Mouse (Mus musculus) gastrocnemius, adult 8-10 months (tissue): ENCODE data around the gene Ube2n. TPM values are rescaled to one million over a fixed set of nuclear protein-coding genes. Genes with fewer than 3 reads are reported as not detected.
A peak's percentile ranks its signal among the peaks of the same experiment; 100 is the strongest.

Experiments used
- DNase-seq, 2 experiments: peaks; one replicate each; pipeline ENCODE4 v3.0.0; 2022; ENCODE audit warnings: low spot score in 2 of 2
- total RNA-seq, 4 experiments: library from RNA; stranded (reverse); gene quantifications; 2 replicates each; pipeline ENCODE4 v1.2.4; 2022

Gene Ube2n
- total RNA-seq: 10 to 100 TPM; 57.2 to 77.8 (median 64.6) TPM

DNA sequence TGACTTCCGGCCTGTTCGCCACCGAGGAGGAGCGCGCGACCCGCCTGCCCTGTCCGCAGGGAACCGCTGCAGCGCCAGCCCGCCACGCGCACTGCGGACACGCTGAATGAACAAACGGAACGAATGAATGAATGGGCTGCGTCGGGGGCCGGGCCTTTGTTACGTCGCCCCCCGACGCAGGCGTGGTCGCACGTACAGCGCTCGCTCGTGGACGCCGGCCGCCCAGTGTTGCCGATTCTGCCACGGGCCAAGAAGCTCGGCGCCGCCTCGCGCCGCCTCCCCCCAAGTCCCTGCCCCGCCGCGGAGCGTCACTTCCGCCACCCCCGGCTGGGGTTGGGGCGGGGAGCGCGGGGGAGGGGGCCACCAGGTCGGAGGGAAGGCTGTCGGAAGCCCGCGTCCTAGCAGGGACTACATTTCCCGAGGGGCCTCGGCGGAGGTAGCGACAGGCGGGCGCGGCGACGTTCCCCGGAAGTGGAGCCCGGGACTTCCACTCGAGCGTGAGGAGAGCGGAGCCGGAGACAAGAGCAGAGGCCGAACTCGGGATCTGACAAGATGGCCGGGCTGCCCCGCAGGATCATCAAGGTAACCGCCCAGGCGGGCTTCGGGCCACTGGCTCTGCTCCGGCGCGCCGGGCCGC lies at the start of gene Ube2n:
Gene Ube2n, plus strand, starts transcription at position 490 of the 637 bp plus-strand sequence.
- DNase-seq: peak; percentile 96

DNA sequence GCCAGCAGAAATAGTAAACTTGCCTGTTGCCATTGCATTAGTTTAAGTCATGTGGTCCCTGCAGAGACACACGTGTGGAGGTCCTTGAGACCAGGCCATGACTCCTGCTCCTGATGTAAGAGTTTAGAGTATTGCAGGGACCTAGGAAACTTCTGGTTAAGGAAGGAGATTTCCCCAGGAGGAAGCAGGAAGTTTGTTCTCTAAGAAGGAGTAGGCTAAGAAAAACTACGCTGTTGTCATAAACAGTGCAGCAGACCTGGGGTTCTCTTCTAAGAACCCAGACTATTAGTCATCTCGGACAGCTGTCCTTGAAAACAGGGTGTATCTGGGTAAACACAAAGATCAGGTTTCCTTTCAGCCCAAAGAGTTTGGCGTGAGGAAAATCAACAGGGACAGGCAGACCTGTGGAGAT lies 49.5 kb upstream of the Ube2n start:
- no peak for DNase-seq

DNA sequence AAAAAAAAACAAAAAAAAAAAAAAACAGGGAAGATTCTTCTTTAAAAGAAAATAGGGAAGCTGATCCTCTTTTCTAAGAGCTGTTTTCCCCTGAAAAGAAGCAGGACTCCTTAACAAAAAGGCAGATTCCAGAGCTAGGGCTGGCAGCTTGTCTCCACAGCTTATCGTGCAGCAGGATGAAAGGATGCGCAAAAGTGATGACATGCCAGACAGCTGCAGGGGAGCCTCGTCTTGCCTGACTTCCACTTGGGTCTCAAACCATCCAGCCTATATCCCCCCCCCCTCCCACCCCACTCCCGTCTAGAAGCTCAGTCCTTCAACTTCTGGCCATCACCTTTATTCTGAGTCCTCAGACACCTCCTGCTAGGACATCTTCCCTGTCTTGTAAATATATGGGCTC lies 46.1 kb upstream of the Ube2n start:
- no peak for DNase-seq

DNA sequence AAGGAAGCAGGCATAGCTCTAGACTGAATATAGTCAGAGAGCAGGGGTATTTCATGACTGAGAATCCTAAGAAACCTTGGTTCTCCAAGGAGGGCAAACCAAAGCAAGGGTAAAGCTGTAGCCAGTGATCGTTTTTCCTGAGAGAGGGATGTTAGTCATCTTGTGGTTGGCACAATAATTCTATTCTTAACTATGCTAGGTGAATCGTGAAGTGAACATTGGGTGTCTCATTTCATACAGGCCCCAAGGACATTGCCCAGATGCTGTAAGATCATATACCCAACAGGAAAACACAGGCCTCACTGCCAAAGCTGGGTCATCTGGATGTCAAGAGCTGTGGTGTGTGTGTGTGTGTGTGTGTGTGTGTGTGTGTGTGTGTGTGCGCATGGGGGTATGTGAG lies 43.8 kb upstream of the Ube2n start:
- no peak for DNase-seq

DNA sequence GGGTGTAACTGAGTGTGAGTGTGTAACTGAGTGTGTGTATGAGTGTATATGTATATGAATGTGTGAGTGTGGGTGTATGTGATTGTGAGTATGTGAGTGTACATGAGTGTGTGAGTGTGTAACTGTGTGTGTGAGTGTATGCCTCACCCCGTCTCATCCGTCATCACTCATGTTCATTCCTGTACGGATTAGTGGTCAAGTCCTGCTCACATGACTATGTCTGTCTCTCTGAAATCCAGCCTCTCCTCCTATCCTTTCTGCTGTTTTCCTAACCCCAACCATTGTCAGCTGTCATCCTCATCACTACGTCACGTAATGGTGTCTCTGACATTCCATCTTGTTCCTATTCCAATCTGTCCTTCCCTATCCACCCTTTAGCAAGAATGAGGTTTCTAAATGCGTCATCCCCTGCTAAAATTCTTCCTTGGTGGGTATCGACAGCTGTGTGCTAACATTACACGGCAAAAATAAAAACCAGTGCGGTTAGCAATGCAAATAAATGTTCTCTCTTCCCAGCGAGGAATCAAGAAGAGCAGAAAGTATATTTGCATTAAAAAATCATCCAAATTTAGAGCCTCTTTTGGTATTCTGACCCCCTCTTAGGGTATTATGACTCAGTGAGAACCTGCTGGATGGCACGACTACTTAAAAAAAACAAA lies 42.9 kb upstream of the Ube2n start:
- no peak for DNase-seq

DNA sequence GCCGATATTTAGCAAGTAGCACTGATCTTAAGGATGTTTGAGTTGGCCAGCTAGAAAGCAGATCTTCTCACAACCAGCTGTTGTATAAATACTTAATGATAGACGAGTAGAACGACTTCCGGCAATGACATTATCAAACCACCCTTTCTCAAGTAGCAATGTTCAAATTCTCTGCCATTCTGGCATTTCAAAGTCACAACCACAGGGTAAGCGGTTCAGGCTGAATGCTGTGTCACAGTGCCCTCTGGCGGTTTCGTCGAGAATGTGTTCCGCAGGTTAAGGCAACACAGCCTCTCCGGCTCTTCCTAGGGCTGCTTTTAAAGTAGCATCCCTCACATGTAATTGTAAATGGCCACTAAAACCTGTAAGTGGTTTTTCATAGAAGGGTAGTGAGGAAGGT lies 39.0 kb upstream of the Ube2n start:
- peak; percentile 39 to 44 for DNase-seq

DNA sequence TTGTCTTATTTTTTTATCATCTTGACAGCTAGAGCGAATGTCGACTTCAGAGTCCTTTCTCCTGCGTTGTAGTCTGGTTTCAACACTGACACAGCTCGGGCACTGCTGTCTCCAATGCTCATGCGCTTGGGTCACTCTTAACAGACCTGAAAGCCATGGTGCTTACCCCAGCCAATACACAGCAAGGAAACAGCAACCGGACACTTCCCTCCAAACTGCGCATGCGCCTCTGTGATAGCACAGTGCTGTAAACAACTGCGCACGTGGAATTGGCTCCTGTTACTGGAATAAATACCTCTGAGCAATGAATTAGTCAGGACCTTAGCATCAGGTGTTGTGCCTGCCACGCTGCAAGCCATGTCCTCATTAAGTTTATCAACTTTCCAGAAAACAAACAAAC lies 37.4 kb upstream of the Ube2n start:
- no peak for DNase-seq

DNA sequence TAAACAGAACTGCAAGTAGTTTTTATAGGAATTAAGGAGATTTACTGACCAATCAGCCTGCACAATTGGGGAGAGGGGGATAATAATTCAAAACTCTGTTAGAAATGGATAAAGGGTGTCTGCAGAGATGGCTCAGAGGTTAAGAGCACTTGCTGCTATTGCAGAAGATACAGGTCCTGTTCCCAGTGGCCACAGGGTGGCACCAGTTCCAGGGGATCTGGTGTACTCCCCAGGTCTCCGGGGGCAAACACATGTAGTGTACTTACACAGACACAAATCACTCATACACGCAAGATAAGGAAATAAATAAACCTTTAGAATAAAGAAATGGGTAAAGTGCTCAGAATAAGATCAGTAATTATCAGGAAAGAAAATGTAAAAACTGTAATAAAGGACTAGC lies 25.3 kb upstream of the Ube2n start:
- DNase-seq: peak in 1 of 2 experiments; percentile 36

DNA sequence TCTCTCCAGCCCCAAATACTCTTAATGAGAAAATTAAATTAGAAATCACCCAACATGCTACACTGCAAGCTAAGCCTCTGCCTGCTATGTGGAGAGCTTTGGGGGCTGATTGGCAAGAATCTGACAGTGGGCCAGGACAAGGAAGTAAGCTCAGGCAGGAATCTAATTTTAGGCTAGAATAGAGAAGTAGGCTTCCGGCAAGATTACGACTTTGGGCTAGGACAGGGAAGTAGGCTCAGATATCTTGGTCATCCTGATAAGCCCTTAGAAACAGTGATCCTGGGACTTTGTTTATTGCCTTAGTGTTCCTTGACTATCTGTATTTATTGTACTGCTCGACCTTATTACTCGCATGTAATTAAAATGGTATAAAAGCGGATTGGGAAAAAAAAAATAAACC lies 20.7 kb upstream of the Ube2n start:
- DNase-seq: no peak

DNA sequence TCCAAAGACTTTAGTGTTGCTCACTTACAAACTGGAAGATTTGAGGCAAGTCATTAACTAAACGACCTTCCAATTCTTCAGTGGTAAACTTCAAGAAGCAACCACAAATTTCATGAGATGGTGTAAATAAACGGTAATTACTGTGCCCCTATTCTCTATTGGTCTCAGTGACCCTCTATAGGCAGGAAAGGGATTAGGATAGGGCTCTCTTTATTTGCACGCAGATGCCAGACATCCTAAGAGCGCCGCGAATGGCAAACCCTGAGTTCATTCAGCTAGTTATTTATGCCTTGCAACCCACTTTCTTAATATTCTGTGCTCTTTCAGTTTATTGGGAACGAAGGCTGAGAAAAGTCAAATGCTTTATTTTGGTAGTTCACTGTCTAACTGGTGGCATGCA lies 13.9 kb upstream of the Ube2n start:
- no peak for DNase-seq

DNA sequence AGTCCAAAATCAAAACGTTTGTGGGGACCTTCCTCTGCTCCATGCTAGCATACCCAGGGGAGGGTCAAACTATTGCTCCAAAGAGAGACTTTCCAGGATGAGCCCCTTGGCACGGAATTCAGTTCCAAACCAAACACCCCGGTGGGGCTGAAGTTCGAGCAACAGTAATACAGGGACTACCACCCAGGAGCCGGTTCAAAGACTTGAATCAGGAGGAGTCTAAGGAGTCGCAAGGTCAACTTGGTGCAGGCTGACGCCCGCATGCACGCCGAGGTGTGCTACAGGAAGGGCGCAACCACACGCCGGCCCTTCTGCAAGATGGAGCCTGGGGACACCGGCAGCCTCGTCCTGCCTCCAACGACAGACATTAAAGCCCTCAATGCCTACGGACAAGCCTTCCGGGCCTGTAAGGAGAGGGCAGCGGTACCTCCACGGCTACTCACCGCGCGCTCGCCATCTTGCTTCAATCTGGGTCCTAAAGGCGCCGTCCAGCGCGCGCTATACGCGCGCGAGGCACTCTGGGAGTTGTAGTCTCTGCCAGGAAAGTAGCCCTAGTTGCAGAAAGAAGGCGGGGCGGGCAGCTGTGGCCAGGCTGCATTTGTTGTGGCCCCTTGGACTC lies 13.4 kb upstream of the Ube2n start, which contains the start of gene Mrpl42:
Gene Mrpl42, minus strand, starts transcription at position 478 of the 619 bp plus-strand sequence.
- DNase-seq: peak; percentile 71 to 73

DNA sequence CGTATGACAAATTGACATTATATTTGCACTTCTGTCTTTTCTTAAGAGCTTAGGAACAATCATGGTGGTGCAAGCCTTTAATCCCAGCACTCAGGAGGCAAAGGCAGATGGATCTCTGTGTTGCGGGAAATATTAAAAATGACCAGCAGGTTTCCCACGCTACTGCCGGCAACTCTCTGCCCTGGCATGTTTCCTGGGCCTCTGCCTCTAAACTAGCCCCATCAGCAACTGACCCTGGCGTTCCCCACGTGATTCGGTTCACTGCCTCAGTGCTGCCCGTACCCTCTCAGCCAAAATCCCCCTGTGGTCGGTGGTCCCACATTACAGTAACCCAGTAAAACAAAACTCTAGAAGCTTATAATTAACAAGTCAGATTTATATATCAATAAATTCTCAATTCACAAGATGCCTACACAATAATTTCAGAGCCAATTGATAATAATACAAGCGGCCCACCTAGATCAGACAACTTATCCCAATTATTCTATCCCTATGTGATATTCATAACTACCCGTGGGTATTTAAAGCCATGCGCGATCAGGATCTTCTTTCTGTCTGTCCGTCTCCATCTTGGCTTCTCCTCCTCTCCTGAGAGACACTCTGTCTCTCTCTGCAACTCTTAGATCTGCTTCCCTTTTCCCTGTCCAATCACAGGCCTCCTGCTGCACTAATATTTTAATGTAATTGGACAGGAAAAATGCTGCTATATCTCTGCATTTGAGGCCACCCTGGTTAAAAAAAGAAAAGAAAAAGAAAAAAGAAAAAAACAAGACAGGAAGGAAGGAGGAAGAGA lies 11.3 kb upstream of the Ube2n start:
- DNase-seq: no peak

DNA sequence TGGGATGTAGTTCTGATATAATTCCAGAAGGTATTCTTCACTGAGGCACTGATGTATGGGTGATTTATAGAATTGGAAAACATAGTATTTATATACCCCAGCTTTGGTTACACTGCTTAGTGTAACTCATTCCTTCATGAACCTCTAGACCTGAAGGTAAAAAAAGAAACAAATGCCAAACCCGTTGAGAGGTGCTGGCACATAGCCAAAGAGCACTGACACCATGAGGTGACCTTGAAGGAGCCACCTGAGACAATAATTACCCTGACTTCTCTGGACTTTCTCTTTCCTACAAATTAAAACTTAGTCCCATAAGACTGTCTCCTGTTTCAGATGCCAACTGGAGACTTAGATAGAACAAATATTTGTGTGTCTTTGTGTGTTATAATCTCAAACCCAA lies 10.6 kb upstream of the Ube2n start:
- no peak for DNase-seq

DNA sequence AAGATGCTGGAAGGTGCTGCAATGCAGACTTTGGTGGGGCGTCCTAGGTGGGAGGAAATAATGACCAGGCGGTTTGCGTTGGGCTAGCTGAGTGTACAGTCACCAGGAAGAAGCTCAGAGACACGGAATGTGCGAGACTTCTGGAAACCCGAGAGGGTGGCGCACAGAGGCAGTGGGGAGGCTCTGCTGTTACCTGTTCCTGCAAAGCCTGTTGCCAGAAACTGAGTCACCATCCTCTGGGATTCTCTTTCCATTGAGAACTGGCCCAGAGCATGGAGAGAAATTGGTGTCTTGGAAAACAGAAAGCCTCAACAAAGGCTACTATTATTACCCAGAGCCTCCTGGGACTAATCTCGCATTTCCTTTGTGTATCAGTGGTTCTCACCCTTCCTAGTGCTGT lies 6.8 kb upstream of the Ube2n start:
- DNase-seq: no peak

DNA sequence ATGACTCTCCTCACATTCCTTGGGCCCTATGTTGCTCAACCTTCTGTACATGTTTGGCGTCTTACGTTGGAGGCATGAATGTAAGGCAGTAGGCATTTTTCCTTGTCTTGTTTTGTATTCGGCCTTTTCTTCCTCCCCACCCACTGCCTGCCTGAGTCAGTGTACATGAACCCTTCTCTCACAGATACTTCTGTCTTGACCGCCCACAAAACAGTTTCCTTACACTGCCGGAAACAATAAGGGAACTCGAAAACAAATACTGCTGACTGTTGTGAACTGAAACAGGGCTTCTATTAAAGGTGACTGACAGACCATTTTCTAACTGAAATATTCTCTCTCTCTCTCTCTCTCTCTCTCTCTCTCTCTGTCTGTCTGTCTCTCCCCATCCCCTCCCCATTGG lies 6.2 kb upstream of the Ube2n start:
- no peak for DNase-seq

DNA sequence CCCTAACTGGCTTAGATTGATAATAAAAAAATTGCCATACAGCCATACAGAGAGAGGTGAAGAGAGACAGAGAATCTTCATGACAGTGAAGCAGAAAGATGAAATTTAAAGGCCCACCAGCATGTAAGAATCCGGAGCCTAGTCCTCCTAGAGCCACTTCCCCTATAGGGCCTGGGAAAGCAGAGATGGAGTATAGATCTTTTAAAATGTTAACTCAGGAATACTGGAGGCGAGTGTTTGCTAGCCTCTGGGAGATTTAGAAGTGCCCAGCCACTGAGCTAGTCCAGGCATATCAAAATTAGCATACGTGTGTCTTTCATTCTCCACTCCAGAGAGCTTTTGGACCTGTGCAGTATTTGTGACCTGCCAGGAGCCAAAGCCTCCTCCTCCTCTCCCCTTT lies 5.7 kb upstream of the Ube2n start:
- no peak for DNase-seq

DNA sequence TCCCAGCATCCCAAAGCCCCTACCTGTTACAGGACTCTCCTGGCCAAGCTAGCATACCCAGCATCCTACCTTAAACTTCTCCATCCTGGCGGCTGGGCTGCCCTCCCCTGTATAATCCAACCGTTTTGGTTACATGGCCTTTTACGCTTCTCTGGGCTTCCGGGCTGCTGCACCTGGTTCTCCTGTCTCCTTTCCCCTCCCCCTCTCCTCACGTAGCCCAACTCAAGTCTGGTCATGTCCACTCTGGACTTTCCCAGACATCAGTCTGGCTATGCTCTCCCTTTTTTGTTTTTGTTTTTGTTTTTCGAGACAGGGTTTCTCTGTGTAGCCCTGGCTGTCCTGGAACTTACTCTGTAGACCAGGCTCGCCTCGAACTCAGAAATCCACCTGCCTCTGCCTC lies 2.3 kb upstream of the Ube2n start:
- no peak for DNase-seq

DNA sequence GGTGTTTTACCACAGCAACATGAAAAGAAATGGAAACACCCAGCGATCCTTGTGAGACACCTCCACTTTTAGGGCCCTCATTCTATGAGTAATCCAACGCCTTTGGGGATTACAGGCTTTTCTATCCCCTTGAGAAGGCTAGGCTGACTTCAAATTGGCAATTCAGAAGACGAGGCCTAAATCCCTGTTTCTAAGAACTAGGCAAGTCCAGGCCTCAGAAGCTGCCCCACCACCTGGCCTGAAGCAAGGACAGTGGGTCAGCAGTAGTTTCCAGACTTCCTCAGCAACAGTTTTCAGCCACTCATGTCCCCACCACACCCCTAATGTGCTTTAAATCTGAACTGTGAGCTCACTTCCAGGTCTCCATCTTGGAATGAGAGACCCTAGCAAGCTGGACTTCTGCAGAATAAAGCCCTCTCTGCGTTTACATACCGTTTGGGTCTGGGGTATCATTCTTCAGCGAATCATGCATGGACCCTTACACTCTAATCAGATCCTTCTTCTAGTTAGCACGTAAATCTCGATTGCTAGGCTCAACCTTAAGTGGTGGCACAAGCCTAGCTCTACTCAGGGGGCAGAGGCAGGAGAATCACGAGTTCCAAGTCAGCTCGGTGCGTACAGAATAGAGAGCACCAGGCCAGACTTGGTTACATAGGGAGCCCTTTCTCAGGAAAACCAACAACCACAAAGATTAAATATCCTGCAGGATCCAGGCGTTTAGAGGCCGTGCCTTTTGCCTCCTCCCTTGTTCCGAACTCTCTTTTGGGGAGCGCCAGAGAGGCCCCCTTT lies 983 bp upstream of the Ube2n start:
- no peak for DNase-seq

DNA sequence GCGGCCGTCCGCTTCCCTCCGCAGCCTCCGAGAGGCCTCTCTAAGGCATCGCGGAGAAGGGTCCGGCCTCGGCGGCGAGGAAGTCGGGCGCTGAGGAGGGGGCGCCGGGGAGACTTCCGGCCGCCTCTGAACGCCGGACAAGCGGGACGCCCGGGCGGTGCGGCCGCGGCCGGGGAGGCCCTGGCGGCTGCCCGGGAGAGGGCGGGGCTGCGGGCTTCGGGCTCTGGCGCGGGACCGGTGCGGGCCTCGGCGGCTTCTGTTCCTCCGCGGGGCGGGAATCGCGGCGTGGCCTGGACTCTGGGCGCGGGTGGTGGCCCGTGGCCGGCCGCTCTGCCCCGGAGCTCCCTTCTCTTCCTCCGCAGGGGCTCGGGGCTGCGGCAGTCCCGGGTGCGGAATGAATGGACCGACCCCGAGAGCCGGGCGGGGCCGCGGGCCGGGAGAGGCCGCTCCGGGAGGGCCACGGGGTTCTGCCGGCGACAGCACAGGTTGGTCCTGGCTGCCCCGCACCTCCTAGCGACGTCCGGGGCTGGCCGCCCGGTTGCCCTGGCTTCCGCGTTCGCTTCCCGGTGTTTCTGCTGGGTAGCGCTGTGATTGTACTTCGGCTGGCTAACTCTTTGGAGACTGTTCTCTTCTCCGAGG lies 467 bp downstream of the Ube2n start:
- DNase-seq: peak; percentile 30 to 34

DNA sequence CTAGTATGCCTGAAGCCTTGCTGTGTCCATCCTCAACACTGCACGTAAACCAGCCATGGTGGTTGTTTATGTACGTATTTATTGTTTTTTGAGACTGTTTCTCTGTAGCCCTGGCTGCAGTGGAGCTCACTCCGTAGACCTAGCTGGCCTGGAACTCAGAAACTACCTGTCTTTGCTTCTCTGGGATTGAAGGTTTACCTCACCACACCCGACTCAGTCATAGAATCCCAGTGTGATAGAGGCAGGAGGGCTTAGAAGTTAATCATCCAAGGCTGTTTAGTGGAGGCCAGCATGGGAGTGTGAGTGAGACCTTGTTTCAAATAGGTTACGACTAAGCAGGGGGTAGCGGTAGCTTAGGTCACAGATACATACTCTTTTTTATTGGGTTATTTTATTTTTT lies 2.7 kb downstream of the Ube2n start:
- DNase-seq: no peak
